23 mouse cellular contexts compared by ENCODE assay signal in genomic region chr3:122859829-122860228, GRCm38 (mm10). TPM values are rescaled to one million over a fixed set of nuclear protein-coding genes. Genes with fewer than 3 reads are reported as not detected.
A peak's percentile ranks its signal among the peaks of the same experiment; 100 is the strongest.
DNase-seq lines count a peak whose midpoint lies in the region; ATAC-seq and TF ChIP-seq lines count a peak whose summit lies in the region.
"Had no signal": no experiment of that assay in that cellular context is flagged by ENCODE, and none has a peak within 500 bp of the region (broad histone marks: within the 10 kb centered on the region; RNA-seq: fewer than 3 reads in every experiment).

No protein-coding gene starts in this region.

- no peaks in the 10 kb centered on the region for H3K36me3 ChIP-seq in kidney, postnatal 0 days (ENCODE audit: insufficient read depth, low read length)
- no peaks in the 10 kb centered on the region for H3K36me3 ChIP-seq in midbrain, postnatal 0 days (ENCODE audit: insufficient read depth, low read length)
- H3K36me3 ChIP-seq in midbrain, embryonic 10.5 days: peaks cover 4% of the 10 kb centered on the region; the same call in 1 of the 2 replicates
- no peaks in the 10 kb centered on the region for H3K36me3 ChIP-seq in forebrain, embryonic 16.5 days (ENCODE audit: control insufficient read depth, insufficient read depth)
- H3K36me3 ChIP-seq: embryonic facial prominence, embryonic 15.5 days; liver, embryonic 13.5 days had no signal

- H3K27me3 ChIP-seq in kidney, postnatal 0 days (ENCODE audit: insufficient read depth, low read length): no peaks in the 10 kb centered on the region
- H3K27me3 ChIP-seq in midbrain, postnatal 0 days (ENCODE audit: insufficient read depth, low read length): no peaks in the 10 kb centered on the region
- H3K27me3 ChIP-seq in midbrain, embryonic 10.5 days (ENCODE audit: low read depth, poor library complexity, severe bottlenecking): no peaks in the 10 kb centered on the region
- H3K27me3 ChIP-seq in forebrain, embryonic 16.5 days (replicated peaks; ENCODE audit: control insufficient read depth, insufficient read depth, low read length): no peaks in the 10 kb centered on the region
- H3K27me3 ChIP-seq: embryonic facial prominence, embryonic 15.5 days; liver, embryonic 13.5 days had no signal

- H3K4me2 ChIP-seq in kidney, postnatal 0 days (ENCODE audit: low read length): no peak overlapping the region
- no peak overlapping the region for H3K4me2 ChIP-seq in midbrain, postnatal 0 days (ENCODE audit: low read depth, low read length, poor library complexity, severe bottlenecking)
- no peak overlapping the region for H3K4me2 ChIP-seq in forebrain, embryonic 16.5 days (ENCODE audit: low read length)
- H3K4me2 ChIP-seq: embryonic facial prominence, embryonic 15.5 days; liver, embryonic 13.5 days had no signal

- no peaks in the 10 kb centered on the region for H3K9me3 ChIP-seq in kidney, postnatal 0 days (replicated peaks; ENCODE audit: low read length)
- H3K9me3 ChIP-seq in midbrain, postnatal 0 days (ENCODE audit: low read length): no peaks in the 10 kb centered on the region
- H3K9me3 ChIP-seq in midbrain, embryonic 10.5 days (replicated peaks): no peaks in the 10 kb centered on the region
- no peaks in the 10 kb centered on the region for H3K9me3 ChIP-seq in forebrain, embryonic 16.5 days (ENCODE audit: control insufficient read depth, low read length)
- H3K9me3 ChIP-seq: embryonic facial prominence, embryonic 15.5 days; liver, embryonic 13.5 days had no signal

- 70% methylated on average over 2 of the region's 2 CpGs for WGBS in kidney, postnatal 0 days
- WGBS in midbrain, postnatal 0 days: 74% methylated on average over 2 of the region's 2 CpGs
- WGBS in midbrain, embryonic 10.5 days: 79% methylated on average over 2 of the region's 2 CpGs
- WGBS in forebrain, embryonic 16.5 days: 87% methylated on average over 2 of the region's 2 CpGs

- H3K4me1 ChIP-seq in kidney, postnatal 0 days (replicated peaks; ENCODE audit: insufficient read depth, low read length): no peaks in the 10 kb centered on the region
- no peaks in the 10 kb centered on the region for H3K4me1 ChIP-seq in midbrain, postnatal 0 days (ENCODE audit: insufficient read depth, low read length)
- peaks cover 9% of the 10 kb centered on the region for H3K4me1 ChIP-seq in midbrain, embryonic 10.5 days
- H3K4me1 ChIP-seq in forebrain, embryonic 16.5 days (replicated peaks; ENCODE audit: control insufficient read depth, insufficient read depth, low read length): no peaks in the 10 kb centered on the region
- H3K4me1 ChIP-seq: liver, embryonic 13.5 days had no signal

- no peak for ATAC-seq in kidney, postnatal 0 days (replicated peaks; ENCODE audit: low FRiP score, low read depth)
- ATAC-seq in midbrain, postnatal 0 days (ENCODE audit: low FRiP score): no peak
- no peak for ATAC-seq in forebrain, embryonic 16.5 days

- no peak overlapping the region for H3K4me3 ChIP-seq in kidney, postnatal 0 days (replicated peaks; ENCODE audit: low read depth, low read length)
- no peak overlapping the region for H3K4me3 ChIP-seq in midbrain, postnatal 0 days (ENCODE audit: low read depth, low read length)
- no peak overlapping the region for H3K4me3 ChIP-seq in midbrain, embryonic 10.5 days
- no peak overlapping the region for H3K4me3 ChIP-seq in forebrain, embryonic 16.5 days (replicated peaks; ENCODE audit: low read length)
- H3K4me3 ChIP-seq: embryonic facial prominence, embryonic 15.5 days; liver, embryonic 13.5 days had no signal

- peak; percentile 28; the same call in 1 of the 2 replicates for TF ChIP-seq CTCF in kidney, postnatal 0 days (IDR thresholded peaks at IDR 0.05; ENCODE audit: low read depth)
- TF ChIP-seq CTCF in midbrain, postnatal 0 days (IDR thresholded peaks at IDR 0.05): peak; percentile 41
- TF ChIP-seq CTCF in brain, embryonic 14.5 days (IDR thresholded peaks at IDR 0.05; ENCODE audit: borderline replicate concordance, extremely low read depth, insufficient read depth, insufficient read length): no peak

- peak; percentile 44 for DNase-seq in kidney, postnatal 0 days (ENCODE audit: low spot score)
- no peak for DNase-seq in kidney, postnatal 10 days
- DNase-seq in midbrain, postnatal 0 days (ENCODE audit: low spot score): peak; percentile 2
- DNase-seq in midbrain, embryonic 10.5 days (ENCODE audit: low spot score): no peak
- DNase-seq in brain, embryonic 14.5 days (ENCODE audit: low read depth): peak; percentile 18
- DNase-seq in thymus, postnatal 4 days: no peak
- DNase-seq: adrenal gland, postnatal 25 days; cerebellum, adult 8-10 months; kidney, adult 9 months; layer of hippocampus, postnatal 36 days; left cerebral cortex, postnatal 4 days; liver, embryonic 13.5 days; lung, postnatal 14 days; right cerebral cortex, postnatal 4 days; thymus, adult 2 months had no signal

- H3K27ac ChIP-seq in kidney, postnatal 0 days: no peak overlapping the region
- no peak overlapping the region for H3K27ac ChIP-seq in midbrain, postnatal 0 days (ENCODE audit: low read depth, low read length)
- no peak overlapping the region for H3K27ac ChIP-seq in midbrain, embryonic 10.5 days (replicated peaks)
- H3K27ac ChIP-seq in forebrain, embryonic 16.5 days (ENCODE audit: low read length): no peak overlapping the region
- H3K27ac ChIP-seq: liver, embryonic 13.5 days had no signal

- no peak overlapping the region for H3K9ac ChIP-seq in kidney, postnatal 0 days (ENCODE audit: low read depth, low read length)
- no peak overlapping the region for H3K9ac ChIP-seq in midbrain, postnatal 0 days (replicated peaks; ENCODE audit: low read length, poor library complexity, severe bottlenecking)
- H3K9ac ChIP-seq in forebrain, embryonic 16.5 days (replicated peaks; ENCODE audit: low read depth, low read length): no peak overlapping the region
- H3K9ac ChIP-seq: embryonic facial prominence, embryonic 15.5 days; liver, embryonic 13.5 days had no signal

- TF ChIP-seq POLR2A in brain, embryonic 14.5 days (IDR thresholded peaks at IDR 0.05; ENCODE audit: borderline replicate concordance, extremely low read depth, insufficient read depth, insufficient read length, poor library complexity, severe bottlenecking): no peak

RNA-seq across cellular contexts. Expression of gene Fabp2, which starts 35.0 kb away (rescaled TPM):
- polyA plus RNA-seq in kidney, postnatal 0 days (2015; fragmentation: Nextera tagmentation; extraction: Ambion mirVana): 0.47 and 0.83 TPM in 2 replicates
- total RNA-seq in midbrain, postnatal 0 days (2014; rRNA removed): not detected in 2 replicates
- not detected in 2 replicates for polyA plus RNA-seq in midbrain, postnatal 0 days (2015; fragmentation: Nextera tagmentation; extraction: Ambion mirVana)
- not detected in 2 replicates for polyA plus RNA-seq in midbrain, embryonic 10.5 days (2016; fragmentation: Nextera tagmentation; extraction: Ambion mirVana)
- polyA plus RNA-seq in brain, embryonic 14.5 days (2012; rRNA removed): not detected in 2 replicates
- not detected in 2 replicates for polyA plus RNA-seq in forebrain, embryonic 16.5 days (2015; fragmentation: Nextera tagmentation; extraction: Ambion mirVana)
- total RNA-seq: adrenal gland, postnatal 25 days; hematopoietic stem cell, adult 5-6 weeks; layer of hippocampus, postnatal 36 days; left cerebral cortex, postnatal 4 days had no signal
- polyA plus RNA-seq: forebrain, embryonic 11.5 days; gonadal fat pad, adult 2 months; heart, embryonic 14.5 days; neural tube, embryonic 14.5 days had no signal

RNA-seq across cellular contexts. Expression of gene Gm10959, which starts 59.3 kb away (rescaled TPM):
- not detected in 2 replicates for polyA plus RNA-seq in kidney, postnatal 0 days (2015; fragmentation: Nextera tagmentation; extraction: Ambion mirVana)
- total RNA-seq in midbrain, postnatal 0 days (2014; rRNA removed): not detected in 2 replicates
- not detected in 2 replicates for polyA plus RNA-seq in midbrain, postnatal 0 days (2015; fragmentation: Nextera tagmentation; extraction: Ambion mirVana)
- not detected in 2 replicates for polyA plus RNA-seq in midbrain, embryonic 10.5 days (2016; fragmentation: Nextera tagmentation; extraction: Ambion mirVana)
- not detected in 2 replicates for polyA plus RNA-seq in brain, embryonic 14.5 days (2012; rRNA removed)
- polyA plus RNA-seq in forebrain, embryonic 16.5 days (2015; fragmentation: Nextera tagmentation; extraction: Ambion mirVana): not detected in 2 replicates
- total RNA-seq: adrenal gland, postnatal 25 days; hematopoietic stem cell, adult 5-6 weeks; layer of hippocampus, postnatal 36 days; left cerebral cortex, postnatal 4 days had no signal
- polyA plus RNA-seq: embryonic facial prominence, embryonic 15.5 days; forebrain, embryonic 11.5 days; gonadal fat pad, adult 2 months; heart, embryonic 14.5 days; large intestine, adult 2 months; liver, embryonic 13.5 days; neural tube, embryonic 14.5 days; thymus, adult 2 months had no signal

Comparison
In these comparisons a context has a peak if more than half of its experiments do, and no peak if none do; other contexts are left out.
1. DNase-seq: peak in kidney, postnatal 0 days (single experiment), midbrain, postnatal 0 days (single experiment) and brain, embryonic 14.5 days (single experiment); none in kidney, postnatal 10 days (single experiment), midbrain, embryonic 10.5 days (single experiment) and thymus, postnatal 4 days (single experiment).